Mouse (Mus musculus) ES-E14 (cell line): ENCODE data around the gene Tmem86b.

Source experiments
- CHD2 ChIP-seq: IDR thresholded peaks from 2 replicates; pipeline ENCODE4 v1.6.1; 2014; ENCODE audit warnings: mild to moderate bottlenecking, low read depth, low read length, inconsistent platforms
- ZC3H11A ChIP-seq: IDR thresholded peaks from 2 replicates; pipeline ENCODE4 v1.6.1; 2012; ENCODE audit warnings: low read depth, mild to moderate bottlenecking, inconsistent platforms, low read length, borderline replicate concordance

- TF ChIP-seq CHD2: no peak
- TF ChIP-seq ZC3H11A: no peak
Measured at GRCm38 (mm10) chr7:4625928-4626327, 5.3 kb downstream of the Tmem86b start.
